8 mouse cellular contexts compared by ENCODE assay signal in genomic region chr14:48664841-48665815, GRCm38 (mm10). TPM values are rescaled to one million over a fixed set of nuclear protein-coding genes. Genes with fewer than 3 reads are reported as not detected.
DNase-seq lines count a peak whose midpoint lies in the region; ATAC-seq lines count a peak whose summit lies in the region.

No protein-coding gene starts in this region.

- no peaks in the 10 kb centered on the region for H3K9me3 ChIP-seq in heart, embryonic 13.5 days
- H3K9me3 ChIP-seq in midbrain, embryonic 12.5 days: no peaks in the 10 kb centered on the region

- peaks cover 20% of the 10 kb centered on the region for H3K4me1 ChIP-seq in heart, embryonic 13.5 days
- peaks cover 43% of the 10 kb centered on the region for H3K4me1 ChIP-seq in midbrain, embryonic 12.5 days

- H3K27ac ChIP-seq in heart, embryonic 13.5 days (replicated peaks): no peak overlapping the region
- peak overlapping the region; percentile 96 for H3K27ac ChIP-seq in midbrain, embryonic 12.5 days (replicated peaks)

- H3K27me3 ChIP-seq in heart, embryonic 13.5 days (replicated peaks): peaks cover 96% of the 10 kb centered on the region
- H3K27me3 ChIP-seq in midbrain, embryonic 12.5 days: peaks cover 5% of the 10 kb centered on the region; the same call in 1 of the 2 replicates

- H3K4me2 ChIP-seq in heart, embryonic 13.5 days: peak overlapping the region; percentile 1
- H3K4me2 ChIP-seq in midbrain, embryonic 12.5 days (replicated peaks): peak overlapping the region; percentile 94

- WGBS in heart, embryonic 13.5 days: 1% methylated on average over 50 of the region's 50 CpGs
- under 1% methylated on average over 50 of the region's 50 CpGs for WGBS in midbrain, embryonic 12.5 days

- no peak for ATAC-seq in heart, embryonic 13.5 days (ENCODE audit: extremely low read depth, insufficient number of reproducible peaks, low FRiP score, low TSS enrichment)
- ATAC-seq in midbrain, embryonic 12.5 days (ENCODE audit: low FRiP score, low read depth): no peak

- peak; percentile 42 for DNase-seq in kidney, adult 18-20 months
- DNase-seq in kidney, adult 9 months: no peak
- peak; percentile 32 for DNase-seq in cerebellum, adult 8-10 months
- no peak for DNase-seq in MN1 (ENCODE audit: low spot score)
- DNase-seq in thymus, postnatal 36 days: no peak
- DNase-seq in right cerebral cortex, postnatal 14 days: no peak

- no peaks in the 10 kb centered on the region for H3K36me3 ChIP-seq in heart, embryonic 13.5 days
- peaks cover 19% of the 10 kb centered on the region for H3K36me3 ChIP-seq in midbrain, embryonic 12.5 days

- no peak overlapping the region for H3K9ac ChIP-seq in heart, embryonic 13.5 days
- peak overlapping the region; percentile 99 for H3K9ac ChIP-seq in midbrain, embryonic 12.5 days (replicated peaks)

- peak overlapping the region; percentile 24 for H3K4me3 ChIP-seq in heart, embryonic 13.5 days
- H3K4me3 ChIP-seq in midbrain, embryonic 12.5 days: peak overlapping the region; percentile 73

RNA-seq across cellular contexts. Expression of gene Otx2, which starts 8.5 kb away (rescaled TPM):
- polyA plus RNA-seq in heart, embryonic 13.5 days (2015; fragmentation: Nextera tagmentation; extraction: Ambion mirVana): 0.13 TPM in 1 of 2 replicates, not detected in the other
- polyA plus RNA-seq in midbrain, embryonic 12.5 days (2016; fragmentation: Nextera tagmentation; extraction: Ambion mirVana): 180 and 189 TPM in 2 replicates

Comparison
In these comparisons a context has a peak if more than half of its experiments do, and no peak if none do; other contexts are left out.
1. DNase-seq: peak in kidney, adult 18-20 months (single experiment) and cerebellum, adult 8-10 months (single experiment); none in kidney, adult 9 months (single experiment), MN1 (single experiment), thymus, postnatal 36 days (0 of 2) and right cerebral cortex, postnatal 14 days (single experiment).
2. RNA of gene Otx2, which starts 8.5 kb away (polyA plus RNA-seq): 180 to 189 TPM in midbrain, embryonic 12.5 days; 0.13 TPM in heart, embryonic 13.5 days; every median in the first group is over 100 times any median in the second.